Mouse (Mus musculus) brain, embryonic 14.5 days (tissue): Measurements from ENCODE around the gene Plagl1. TPM values are rescaled to one million over a fixed set of nuclear protein-coding genes. Genes with fewer than 3 reads are reported as not detected.

Experiments
- DNase-seq: peaks from one replicate; pipeline ENCODE4 v3.0.0-alpha.2; 2011; ENCODE audit warnings: low read depth
- CTCF ChIP-seq: fragments of 200-500 bp; IDR thresholded peaks from 2 replicates; pipeline ENCODE4 v1.5.1; 2012; ENCODE audit warnings: inconsistent platforms, mild to moderate bottlenecking, moderate library complexity, borderline replicate concordance; ENCODE audit not compliant: insufficient read depth, insufficient read length; ENCODE audit errors: extremely low read depth
- POLR2A ChIP-seq: fragments of 200-500 bp; IDR thresholded peaks from 2 replicates; pipeline ENCODE4 v1.6.1; 2012; ENCODE audit warnings: mild to moderate bottlenecking, inconsistent platforms, borderline replicate concordance; ENCODE audit not compliant: poor library complexity, insufficient read depth, insufficient read length, severe bottlenecking; ENCODE audit errors: extremely low read depth
- polyA plus RNA-seq: library from polyadenylated mRNA; depleted of rRNA; stranded (reverse); fragments of >200 nt; gene quantifications from 2 replicates; pipeline ENCODE4 v1.2.3, GENCODE M21; 2012; rRNA removed

Gene Plagl1
- polyA plus RNA-seq, 1 experiment: 103 TPM

- TF ChIP-seq POLR2A (no peak), CTCF (no peak)
- DNase-seq: no peak
Measured at GRCm38 (mm10) chr10:13180211-13180610, 119.9 kb downstream of the Plagl1 start.

Other genes starting within 250 kb of the Plagl1 start
- gene Utrn, start 191.1 kb upstream of the Plagl1 start, polyA plus RNA-seq: 7.8 and 14.5 TPM in 2 replicates
- gene Stx11, start 96.2 kb upstream of the Plagl1 start, polyA plus RNA-seq: 0.95 and 1.0 TPM in 2 replicates
- gene Sf3b5, start 55.2 kb upstream of the Plagl1 start, polyA plus RNA-seq: 30.1 and 53.7 TPM in 2 replicates
- gene Zc2hc1b, start 117.5 kb downstream of the Plagl1 start, polyA plus RNA-seq: not detected in 2 replicates
- gene Ltv1, start 132.7 kb downstream of the Plagl1 start, polyA plus RNA-seq: 23.1 and 26.1 TPM in 2 replicates